Mouse (Mus musculus): ENCODE results near the gene Mtch2. TPM values are rescaled to one million over a fixed set of nuclear protein-coding genes. Genes with fewer than 3 reads are reported as not detected.

Gene Mtch2
- total and polyA plus RNA-seq, 2 experiments: 103 to 186 TPM

GRCm38 (mm10) chr2:90877584-90878259 lies 30.8 kb downstream of the Mtch2 start:
- no peak for DNase-seq (ENCODE audit: extremely low read depth, low read depth, low spot score)
- 67% methylated on average over 5 of the region's 5 CpGs for WGBS
- no peak overlapping the region for H3K9ac ChIP-seq (ENCODE audit: low read depth, low read length)
- H3K79me2 ChIP-seq (ENCODE audit: control insufficient read depth, insufficient read depth, low read length): no peaks in the 10 kb centered on the region
- TF ChIP-seq CTCF (IDR thresholded peaks at IDR 0.05; ENCODE audit: low read depth, low read length) (no peak), POLR2A (IDR thresholded peaks at IDR 0.05; ENCODE audit: extremely low read depth, insufficient read depth, low read length) (no peak)
- no peaks in the 10 kb centered on the region for H3K4me1 ChIP-seq (ENCODE audit: control insufficient read depth, insufficient read depth, low read length)
- H3K36me3 ChIP-seq (ENCODE audit: control insufficient read depth, insufficient read depth, low read length): no peaks in the 10 kb centered on the region
- H3K4me3 ChIP-seq (ENCODE audit: insufficient read depth, low read depth, low read length): no peak overlapping the region
- no peaks in the 10 kb centered on the region for H3K27me3 ChIP-seq (ENCODE audit: control insufficient read depth, insufficient read depth, low read length)
- no peak overlapping the region for H3K27ac ChIP-seq (replicated peaks; ENCODE audit: insufficient read depth, low read depth, low read length)

GRCm38 (mm10) chr2:90879419-90879818 lies 32.5 kb downstream of the Mtch2 start:
- no peaks in the 10 kb centered on the region for H3K79me2 ChIP-seq (ENCODE audit: control insufficient read depth, insufficient read depth, low read length)
- H3K27me3 ChIP-seq (ENCODE audit: control insufficient read depth, insufficient read depth, low read length): no peaks in the 10 kb centered on the region
- H3K36me3 ChIP-seq (ENCODE audit: control insufficient read depth, insufficient read depth, low read length): no peaks in the 10 kb centered on the region
- H3K27ac ChIP-seq (replicated peaks; ENCODE audit: insufficient read depth, low read depth, low read length): no peak overlapping the region
- no peaks in the 10 kb centered on the region for H3K4me1 ChIP-seq (ENCODE audit: control insufficient read depth, insufficient read depth, low read length)
- DNase-seq (ENCODE audit: extremely low read depth, low read depth, low spot score): no peak
- TF ChIP-seq POLR2A (IDR thresholded peaks at IDR 0.05; ENCODE audit: extremely low read depth, insufficient read depth, low read length) (no peak), CTCF (IDR thresholded peaks at IDR 0.05; ENCODE audit: low read depth, low read length) (no peak)
- no peak overlapping the region for H3K9ac ChIP-seq (ENCODE audit: low read depth, low read length)
- H3K4me3 ChIP-seq (ENCODE audit: insufficient read depth, low read depth, low read length): no peak overlapping the region

- Histone ChIP-seq H3K27ac (replicated peaks; ENCODE audit: insufficient read depth, low read depth, low read length) (no peak overlapping the region), H3K27me3 (ENCODE audit: control insufficient read depth, insufficient read depth, low read length) (no peaks in the 10 kb centered on the region), H3K79me2 (ENCODE audit: control insufficient read depth, insufficient read depth, low read length) (no peaks in the 10 kb centered on the region), H3K4me1 (ENCODE audit: control insufficient read depth, insufficient read depth, low read length) (no peaks in the 10 kb centered on the region), H3K4me3 (ENCODE audit: insufficient read depth, low read depth, low read length) (no peak overlapping the region), H3K36me3 (ENCODE audit: control insufficient read depth, insufficient read depth, low read length) (no peaks in the 10 kb centered on the region), H3K9ac (ENCODE audit: low read depth, low read length) (no peak overlapping the region)
- no peak for TF ChIP-seq CTCF (IDR thresholded peaks at IDR 0.05; ENCODE audit: low read depth, low read length)
- TF ChIP-seq POLR2A (IDR thresholded peaks at IDR 0.05; ENCODE audit: extremely low read depth, insufficient read depth, low read length): no peak
- no peak for DNase-seq (ENCODE audit: extremely low read depth, low read depth, low spot score)
- 63% methylated on average over 6 of the region's 6 CpGs for WGBS
Measured at GRCm38 (mm10) chr2:90880144-90880785, 33.3 kb downstream of the Mtch2 start.

GRCm38 (mm10) chr2:90881824-90882223 lies 34.9 kb downstream of the Mtch2 start:
- no peaks in the 10 kb centered on the region for H3K79me2 ChIP-seq (ENCODE audit: control insufficient read depth, insufficient read depth, low read length)
- WGBS: 84% methylated on average over 2 of the region's 2 CpGs
- no peak for DNase-seq (ENCODE audit: extremely low read depth, low read depth, low spot score)
- TF ChIP-seq CTCF (IDR thresholded peaks at IDR 0.05; ENCODE audit: low read depth, low read length) (no peak), POLR2A (IDR thresholded peaks at IDR 0.05; ENCODE audit: extremely low read depth, insufficient read depth, low read length) (no peak)
- no peaks in the 10 kb centered on the region for H3K36me3 ChIP-seq (ENCODE audit: control insufficient read depth, insufficient read depth, low read length)
- H3K9ac ChIP-seq (ENCODE audit: low read depth, low read length): no peak overlapping the region
- no peak overlapping the region for H3K4me3 ChIP-seq (ENCODE audit: insufficient read depth, low read depth, low read length)
- no peak overlapping the region for H3K27ac ChIP-seq (replicated peaks; ENCODE audit: insufficient read depth, low read depth, low read length)
- H3K27me3 ChIP-seq (ENCODE audit: control insufficient read depth, insufficient read depth, low read length): peaks cover 5% of the 10 kb centered on the region
- no peaks in the 10 kb centered on the region for H3K4me1 ChIP-seq (ENCODE audit: control insufficient read depth, insufficient read depth, low read length)

DNA sequence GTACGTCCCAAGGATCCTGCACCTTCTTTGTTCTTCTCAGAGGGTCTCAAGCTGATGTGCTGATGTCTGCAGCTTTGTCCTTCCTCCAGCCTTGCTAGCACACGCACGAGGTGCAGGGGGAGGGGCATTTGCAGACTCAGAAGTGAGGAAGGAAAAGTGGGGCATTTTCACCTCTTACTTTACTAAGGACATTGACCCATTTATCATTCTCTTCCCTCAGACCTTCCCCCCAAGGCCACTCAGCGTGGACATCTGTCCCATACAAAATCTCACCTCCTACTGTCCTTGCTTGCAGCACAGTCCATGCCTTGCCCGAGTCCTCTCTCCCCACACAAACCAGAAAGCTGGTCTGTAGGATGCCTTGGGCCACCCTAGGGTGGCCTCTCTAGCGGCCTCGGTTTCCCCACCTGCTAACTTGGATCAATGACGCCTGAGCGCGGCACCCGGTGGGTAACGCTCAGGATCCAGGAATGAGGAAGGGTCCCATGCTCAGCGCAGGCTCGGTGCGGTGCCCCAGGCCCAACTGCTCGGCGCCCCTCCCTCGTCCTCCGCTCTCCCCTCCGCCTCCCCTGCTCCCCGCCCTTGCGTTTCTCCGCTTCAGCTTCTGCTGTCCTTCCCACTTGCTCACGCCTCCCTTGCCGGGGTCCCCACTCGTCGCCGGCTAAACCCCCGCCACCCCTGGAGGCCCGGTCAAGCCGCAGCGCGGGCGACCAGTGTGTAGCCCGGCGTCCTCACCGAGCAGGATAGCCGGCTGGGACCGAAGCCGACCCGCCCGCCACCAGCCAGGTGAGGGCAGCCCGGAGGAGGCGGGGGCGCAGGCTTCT lies 38.5 kb downstream of the Mtch2 start, which contains the start of gene C1qtnf4:
Gene C1qtnf4, plus strand, starts transcription at position 643 of the 824 bp plus-strand sequence.
- H3K4me1 ChIP-seq (ENCODE audit: control insufficient read depth, insufficient read depth, low read length): no peaks in the 10 kb centered on the region
- WGBS: 8% methylated on average over 45 of the region's 45 CpGs
- H3K4me3 ChIP-seq (ENCODE audit: insufficient read depth, low read depth, low read length): no peak within 1 kb of the TSS
- H3K79me2 ChIP-seq (ENCODE audit: control insufficient read depth, insufficient read depth, low read length): no peaks in the 10 kb centered on the region
- H3K27me3 ChIP-seq (ENCODE audit: control insufficient read depth, insufficient read depth, low read length): peaks cover 8% of the 10 kb centered on the region
- no peak for DNase-seq (ENCODE audit: extremely low read depth, low read depth, low spot score)
- H3K9ac ChIP-seq (ENCODE audit: low read depth, low read length): no peak within 1 kb of the TSS
- no peak for TF ChIP-seq POLR2A (IDR thresholded peaks at IDR 0.05; ENCODE audit: extremely low read depth, insufficient read depth, low read length)
- no peak for TF ChIP-seq CTCF (IDR thresholded peaks at IDR 0.05; ENCODE audit: low read depth, low read length)
- no peaks in the 10 kb centered on the region for H3K36me3 ChIP-seq (ENCODE audit: control insufficient read depth, insufficient read depth, low read length)
- no peak within 1 kb of the TSS for H3K27ac ChIP-seq (replicated peaks; ENCODE audit: insufficient read depth, low read depth, low read length)
